Mouse (Mus musculus) limb, embryonic 14.5 days (tissue): ENCODE results near the gene Nanos3. TPM values are rescaled to one million over a fixed set of nuclear protein-coding genes. Genes with fewer than 3 reads are reported as not detected.

Experiments
- ATAC-seq: fragments of 200-750 bp; cut with Nextera tagmentation; 2 replicates; pipeline ENCODE4 v1.8.0; 2017; ENCODE audit warnings: low read depth, moderate number of reproducible peaks, moderate TSS enrichment; ENCODE audit not compliant: low FRiP score
- DNase-seq: peaks from one replicate; pipeline ENCODE4 v3.0.0-alpha.2; 2015; ENCODE audit warnings: low spot score
- H3K27ac ChIP-seq: fragments of 300-500 bp; sonication (generic); replicated peaks from 2 replicates; pipeline ENCODE4 v1.5.1; 2014; ENCODE audit warnings: low read depth, mild to moderate bottlenecking, low read length, moderate library complexity, mixed read lengths
- H3K27me3 ChIP-seq: fragments of 300-500 bp; sonication (generic); 2 replicates; pipeline ENCODE4 v1.6.1; 2014; ENCODE audit warnings: low read length, mixed read lengths; ENCODE audit not compliant: control insufficient read depth, insufficient read depth
- H3K36me3 ChIP-seq: fragments of 300-500 bp; sonication (generic); 2 replicates; pipeline ENCODE4 v1.6.1; 2014; ENCODE audit warnings: mild to moderate bottlenecking, low read length, moderate library complexity, mixed read lengths; ENCODE audit not compliant: control insufficient read depth, insufficient read depth
- H3K4me1 ChIP-seq: fragments of 300-500 bp; sonication (generic); 2 replicates; pipeline ENCODE4 v1.6.1; 2014; ENCODE audit warnings: antibody characterized with exemption, low read length, mixed read lengths; ENCODE audit not compliant: control insufficient read depth, insufficient read depth
- H3K4me2 ChIP-seq: fragments of 300-500 bp; sonication (generic); replicated peaks from 2 replicates; pipeline ENCODE4 v1.6.1; 2014; ENCODE audit warnings: low read depth, mild to moderate bottlenecking, low read length, moderate library complexity; ENCODE audit not compliant: severe bottlenecking
- H3K4me3 ChIP-seq: fragments of 300-500 bp; sonication (generic); replicated peaks from 2 replicates; pipeline ENCODE4 v1.5.1; 2014; ENCODE audit warnings: low read length
- H3K9ac ChIP-seq: fragments of 300-500 bp; sonication (generic); 2 replicates; pipeline ENCODE4 v1.6.1; 2014; ENCODE audit warnings: mild to moderate bottlenecking, low read depth, low read length, moderate library complexity; ENCODE audit not compliant: severe bottlenecking
- H3K9me3 ChIP-seq: fragments of 300-500 bp; sonication (generic); 2 replicates; pipeline ENCODE4 v1.6.1; 2016; ENCODE audit warnings: low read length; ENCODE audit not compliant: control insufficient read depth
- POLR2A ChIP-seq: fragments of 200-500 bp; IDR thresholded peaks from 2 replicates; pipeline ENCODE4 v1.8.0; 2012; ENCODE audit warnings: inconsistent platforms, mild to moderate bottlenecking, moderate library complexity, borderline replicate concordance; ENCODE audit not compliant: insufficient read depth, insufficient read length; ENCODE audit errors: extremely low read depth
- WGBS: fragments of 180-500 bp; shearing (Covaris S2); extraction: QIAGEN DNeasy Blood & Tissue Kit; methylation state at CpG from one replicate; pipeline ENCODE4 v1.1.7; 2014; 5-methylcytosine and 5-hydroxymethylcytosine counted together
- polyA plus RNA-seq, 2 experiments: library from polyadenylated mRNA; depleted of rRNA in 1 of 2; stranded (reverse) in 1 of 2; unstranded in 1 of 2; fragments of >200 nt; fragmentation: Nextera tagmentation in 1 of 2; extraction: Ambion mirVana in 1 of 2; gene quantifications; 2 replicates each; pipeline versions ENCODE4 v1.2.1 to v1.2.3; 2012 to 2014

Gene Nanos3
- polyA plus RNA-seq, 2 experiments: 3.0 to 5.8 TPM

DNA sequence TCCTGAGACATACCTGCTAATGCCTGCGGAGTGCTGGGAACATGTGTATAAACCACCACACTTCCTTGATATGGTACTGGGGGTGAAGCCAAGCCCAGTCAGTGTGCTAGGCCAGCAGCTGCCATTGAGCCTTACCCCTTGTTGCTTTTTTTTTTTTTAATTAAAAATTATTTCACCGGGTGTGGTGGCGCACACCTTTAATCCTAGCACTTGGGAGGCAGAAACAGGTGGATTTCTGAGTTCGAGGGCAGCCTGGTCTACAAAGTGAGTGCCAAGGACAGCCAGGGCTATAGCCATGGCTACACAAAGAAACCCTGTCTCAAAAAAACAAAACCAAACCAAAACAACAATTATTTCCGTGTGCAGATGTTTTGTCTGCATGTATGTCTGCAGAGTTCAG is 20.1 kb upstream of the Nanos3 start:
- WGBS: 96% methylated on average over 5 of the region's 5 CpGs
- peaks cover 33% of the 10 kb centered on the region for H3K4me1 ChIP-seq
- no peak overlapping the region for H3K4me2 ChIP-seq
- no peak for TF ChIP-seq POLR2A
- no peak for ATAC-seq
- H3K9ac ChIP-seq: no peak overlapping the region
- no peak overlapping the region for H3K27ac ChIP-seq
- H3K4me3 ChIP-seq: no peak overlapping the region
- DNase-seq: no peak
- no peaks in the 10 kb centered on the region for H3K27me3 ChIP-seq
- H3K36me3 ChIP-seq: peaks cover 51% of the 10 kb centered on the region
- no peaks in the 10 kb centered on the region for H3K9me3 ChIP-seq

DNA sequence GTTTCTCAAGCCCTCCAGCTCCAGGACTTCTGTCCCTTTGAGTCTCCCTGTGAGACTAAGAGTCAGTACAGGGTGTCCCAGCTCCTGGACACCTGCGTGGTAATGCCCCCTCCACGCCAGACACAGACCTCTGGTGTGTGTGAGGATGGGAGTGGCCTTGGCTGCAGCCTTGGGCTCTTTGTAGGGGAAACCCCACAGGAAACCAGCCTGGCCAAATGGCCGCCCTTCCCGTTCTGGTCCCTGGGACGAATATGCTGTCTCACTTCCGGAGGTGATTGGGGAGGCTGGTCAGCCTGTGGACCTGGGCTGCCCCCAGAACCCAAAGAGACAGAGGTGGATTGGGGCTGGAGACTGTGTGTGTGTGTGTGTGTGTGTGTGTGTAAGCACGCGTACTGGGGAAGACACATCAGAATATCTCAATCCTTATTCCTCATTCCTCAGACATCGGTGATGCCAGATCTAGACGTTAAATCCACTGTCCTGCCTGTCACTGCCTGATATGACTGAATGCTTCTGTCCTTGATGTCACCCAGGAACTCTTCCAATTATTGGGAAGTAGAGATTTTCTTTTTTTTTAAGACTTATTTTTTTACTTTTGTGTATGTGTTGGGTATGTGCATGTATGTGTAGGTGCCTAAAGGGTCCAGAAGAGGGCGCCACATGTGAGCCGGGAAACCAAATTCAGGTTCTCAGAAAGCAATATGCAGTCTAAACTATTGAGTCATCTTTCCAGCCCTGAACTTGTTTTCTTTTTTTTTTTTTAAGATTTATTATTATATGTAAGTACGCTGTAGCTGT is 19.2 kb upstream of the Nanos3 start:
- 49% methylated on average over 13 of the region's 13 CpGs for WGBS
- Histone ChIP-seq H3K27me3 (no peaks in the 10 kb centered on the region), H3K27ac (peak overlapping the region; percentile 99), H3K4me1 (peaks cover 42% of the 10 kb centered on the region), H3K36me3 (peaks cover 42% of the 10 kb centered on the region), H3K4me3 (peak overlapping the region; percentile 77), H3K9me3 (no peaks in the 10 kb centered on the region), H3K4me2 (peak overlapping the region; percentile 96), H3K9ac (peak overlapping the region; percentile 59)
- TF ChIP-seq POLR2A: no peak
- peak; percentile 35 for DNase-seq
- peak; percentile 2; the same call in 1 of the 2 replicates for ATAC-seq

DNA sequence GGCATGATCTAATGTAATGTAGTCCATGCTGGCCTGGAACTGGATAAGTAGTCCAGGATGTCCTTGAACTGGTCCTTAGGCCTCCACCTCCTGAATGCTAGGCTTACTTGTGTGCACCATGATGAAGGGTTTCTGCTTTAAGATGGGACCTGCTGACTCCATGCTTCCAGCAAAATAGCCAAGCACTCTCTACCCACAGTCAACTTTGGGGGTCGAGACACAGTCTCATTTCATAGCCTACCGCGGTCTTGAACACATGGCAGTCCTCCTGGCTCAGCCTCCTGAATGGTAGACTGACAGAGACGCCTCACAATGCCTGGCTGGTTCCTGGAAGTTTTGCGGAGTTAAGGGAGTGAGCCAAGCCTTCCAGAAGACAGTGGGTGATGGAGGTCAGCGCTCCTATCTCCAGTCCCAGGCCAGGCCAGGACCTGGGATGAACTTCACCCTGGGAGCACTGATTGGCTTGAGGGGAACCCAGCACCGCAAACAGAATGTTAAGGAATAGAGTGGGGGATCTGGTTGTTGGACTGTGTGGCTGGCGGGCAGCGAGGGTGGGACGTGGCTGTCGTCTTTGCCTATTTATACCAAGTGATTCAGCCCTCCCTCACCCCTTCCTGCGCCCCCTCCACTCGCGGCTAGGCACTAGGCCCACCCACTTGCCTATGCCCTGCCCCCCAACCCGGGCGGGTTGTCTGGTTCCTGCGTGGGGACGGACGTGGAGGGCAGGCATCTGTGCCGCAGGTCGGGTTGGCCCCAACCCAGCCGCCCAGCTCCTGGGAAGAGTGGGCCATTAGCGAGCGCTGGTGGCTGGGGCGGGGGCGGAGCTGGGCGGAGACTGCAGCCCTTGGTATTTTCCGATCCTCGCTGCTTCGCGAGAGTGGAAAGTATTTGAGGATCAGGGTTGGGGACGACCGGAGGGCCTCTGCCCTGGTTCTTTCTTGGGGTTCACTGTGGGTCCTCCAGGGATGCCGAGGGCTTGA is 18.2 kb upstream of the Nanos3 start:
- no peak; the same call in 1 of the 2 replicates for TF ChIP-seq POLR2A
- ATAC-seq: peak; percentile 67

DNA sequence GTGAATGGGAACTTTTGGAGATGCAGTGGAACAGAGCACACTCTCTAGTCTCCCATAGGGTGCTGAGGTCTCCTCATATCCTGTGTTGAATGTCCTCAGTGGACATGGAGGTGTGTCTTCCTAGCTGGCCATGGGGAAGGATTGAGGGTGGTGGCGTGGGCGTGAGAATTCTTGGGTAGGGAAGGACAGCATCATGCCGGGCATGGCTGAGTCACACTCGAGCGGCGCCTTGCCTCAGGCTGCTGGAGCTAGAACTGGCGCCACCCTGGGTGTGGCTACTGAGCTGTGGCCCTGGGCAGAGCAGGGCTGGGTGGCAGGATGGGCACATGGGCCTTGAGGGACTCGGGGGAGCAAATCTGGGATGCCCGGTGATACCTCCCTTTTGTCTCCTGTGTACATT is 17.4 kb upstream of the Nanos3 start:
- H3K36me3 ChIP-seq: peaks cover 26% of the 10 kb centered on the region
- peak overlapping the region; percentile 99 for H3K27ac ChIP-seq
- 87% methylated on average over 9 of the region's 9 CpGs for WGBS
- H3K27me3 ChIP-seq: no peaks in the 10 kb centered on the region
- peaks cover 51% of the 10 kb centered on the region for H3K4me1 ChIP-seq
- no peak for DNase-seq
- ATAC-seq: no peak
- H3K9ac ChIP-seq: 0 out of 2 replicates have a peak overlapping the region, but pooled peaks have one; percentile 90
- H3K9me3 ChIP-seq: no peaks in the 10 kb centered on the region
- H3K4me2 ChIP-seq: peak overlapping the region; percentile 96
- no peak for TF ChIP-seq POLR2A
- H3K4me3 ChIP-seq: peak overlapping the region; percentile 77

More for the DNA sequence above, 18.2 kb upstream of the Nanos3 start:
- peaks cover 51% of the 10 kb centered on the region for H3K4me1 ChIP-seq
- H3K36me3 ChIP-seq: peaks cover 32% of the 10 kb centered on the region
- 7% methylated on average over 33 of the region's 34 CpGs for WGBS
- H3K4me2 ChIP-seq: peak overlapping the region; percentile 96
- H3K9ac ChIP-seq: peak overlapping the region; percentile 59
- no peaks in the 10 kb centered on the region for H3K27me3 ChIP-seq
- no peaks in the 10 kb centered on the region for H3K9me3 ChIP-seq
- peak overlapping the region; percentile 99 for H3K27ac ChIP-seq
- peak overlapping the region; percentile 77 for H3K4me3 ChIP-seq
- peak; percentile 86 for DNase-seq
